Mouse (Mus musculus) hindbrain, embryonic 16.5 days (tissue): Measurements from ENCODE around the gene Hes2. TPM values are rescaled to one million over a fixed set of nuclear protein-coding genes. Genes with fewer than 3 reads are reported as not detected.
A peak's percentile ranks its signal among the peaks of the same experiment; 100 is the strongest.

Experiments
- ATAC-seq: fragments of 200-750 bp; cut with Nextera tagmentation; 2 replicates; pipeline ENCODE4 v1.8.0; 2017; ENCODE audit warnings: moderate TSS enrichment, moderate library complexity
- H3K27ac ChIP-seq: fragments of 300-500 bp; sonication (generic); 2 replicates; pipeline ENCODE4 v1.5.1; 2014; ENCODE audit warnings: low read depth, mild to moderate bottlenecking, control low read depth, low read length, moderate library complexity
- H3K27me3 ChIP-seq: fragments of 300-500 bp; sonication (generic); replicated peaks from 2 replicates; pipeline ENCODE4 v1.6.1; 2014; ENCODE audit warnings: low read length; ENCODE audit not compliant: control insufficient read depth, insufficient read depth
- H3K36me3 ChIP-seq: fragments of 300-500 bp; sonication (generic); 2 replicates; pipeline ENCODE4 v1.6.1; 2014; ENCODE audit warnings: mild to moderate bottlenecking, low read length, moderate library complexity, mixed read lengths; ENCODE audit not compliant: control insufficient read depth, insufficient read depth
- H3K4me1 ChIP-seq: fragments of 300-500 bp; sonication (generic); 2 replicates; pipeline ENCODE4 v1.6.1; 2014; ENCODE audit warnings: low read depth, low read length; ENCODE audit not compliant: control insufficient read depth, insufficient read depth
- H3K4me2 ChIP-seq: fragments of 300-500 bp; sonication (generic); 2 replicates; pipeline ENCODE4 v1.6.1; 2014; ENCODE audit warnings: mild to moderate bottlenecking, low read length, control low read depth, moderate library complexity
- H3K4me3 ChIP-seq: fragments of 300-500 bp; sonication (generic); 2 replicates; pipeline ENCODE4 v1.5.1; 2014; ENCODE audit warnings: mild to moderate bottlenecking, low read length, control low read depth, moderate library complexity
- H3K9ac ChIP-seq: fragments of 300-500 bp; sonication (generic); 2 replicates; pipeline ENCODE4 v1.6.1; 2014; ENCODE audit warnings: low read depth, mild to moderate bottlenecking, control low read depth, low read length, moderate library complexity
- H3K9me3 ChIP-seq: fragments of 300-500 bp; sonication (generic); 2 replicates; pipeline ENCODE4 v1.6.1; 2014; ENCODE audit warnings: mild to moderate bottlenecking, low read length, moderate library complexity; ENCODE audit not compliant: control insufficient read depth
- WGBS: fragments of 180-500 bp; shearing (Covaris S2); extraction: QIAGEN DNeasy Blood & Tissue Kit; methylation state at CpG from one replicate; pipeline ENCODE4 v1.1.7; 2014; 5-methylcytosine and 5-hydroxymethylcytosine counted together
- polyA plus RNA-seq: library from polyadenylated mRNA; unstranded; fragments of >200 nt; fragmentation: Nextera tagmentation; extraction: Ambion mirVana; gene quantifications from 2 replicates; pipeline ENCODE4 v1.2.1, GENCODE M21; 2015

Hes2 gene
- polyA plus RNA-seq, 1 experiment from 2014 or later, result not detected

GRCm38 (mm10) chr4:152138497-152139260, 20.0 kb upstream of the Hes2 start:
- Histone ChIP-seq H3K4me1 (peaks cover 10% of the 10 kb centered on the region), H3K4me3 (peak overlapping the region; percentile 46), H3K27me3 (peaks cover 19% of the 10 kb centered on the region), H3K9ac (peak overlapping the region; percentile 47), H3K27ac (no peak overlapping the region), H3K36me3 (no peaks in the 10 kb centered on the region), H3K4me2 (peak overlapping the region; percentile 77), H3K9me3 (no peaks in the 10 kb centered on the region)
- ATAC-seq, result peak; percentile 70
- WGBS, result 3% methylated on average over 45 of the region's 51 CpGs

GRCm38 (mm10) chr4:152140441-152140840, 18.2 kb upstream of the Hes2 start:
- H3K27ac ChIP-seq, result no peak overlapping the region
- peaks cover 10% of the 10 kb centered on the region for H3K27me3 ChIP-seq
- H3K9ac ChIP-seq, result no peak overlapping the region
- H3K4me3 ChIP-seq, result no peak overlapping the region
- no peaks in the 10 kb centered on the region for H3K9me3 ChIP-seq
- H3K4me1 ChIP-seq, result peaks cover 10% of the 10 kb centered on the region
- no peaks in the 10 kb centered on the region for H3K36me3 ChIP-seq
- WGBS, result 32% methylated on average over 6 of the region's 6 CpGs
- peak; percentile 14; the same call in 1 of the 2 replicates for ATAC-seq
- H3K4me2 ChIP-seq, result no peak overlapping the region

- H3K9me3 ChIP-seq, result no peaks in the 10 kb centered on the region
- H3K27me3 ChIP-seq, result peaks cover 10% of the 10 kb centered on the region
- H3K4me1 ChIP-seq, result peaks cover 10% of the 10 kb centered on the region
- H3K27ac ChIP-seq, result no peak overlapping the region
- no peak for ATAC-seq
- no peaks in the 10 kb centered on the region for H3K36me3 ChIP-seq
- WGBS, result 52% methylated on average over 8 of the region's 8 CpGs
- H3K9ac ChIP-seq, result no peak overlapping the region
- no peak overlapping the region for H3K4me3 ChIP-seq
- H3K4me2 ChIP-seq, result no peak overlapping the region
Measured at GRCm38 (mm10) chr4:152141521-152142135, 17.0 kb upstream of the Hes2 start.

GRCm38 (mm10) chr4:152143632-152144031, 15.0 kb upstream of the Hes2 start:
- Histone ChIP-seq H3K4me3 (no peak overlapping the region), H3K36me3 (no peaks in the 10 kb centered on the region), H3K27me3 (peaks cover 5% of the 10 kb centered on the region), H3K27ac (no peak overlapping the region), H3K4me2 (no peak overlapping the region), H3K4me1 (peaks cover 5% of the 10 kb centered on the region; the same call in 1 of the 2 replicates), H3K9me3 (no peaks in the 10 kb centered on the region), H3K9ac (no peak overlapping the region)
- 25% methylated on average over 1 of the region's 1 CpGs for WGBS
- no peak for ATAC-seq

GRCm38 (mm10) chr4:152145473-152145872, 13.2 kb upstream of the Hes2 start:
- Histone ChIP-seq H3K36me3 (no peaks in the 10 kb centered on the region), H3K27me3 (peaks cover 2% of the 10 kb centered on the region), H3K4me3 (no peak overlapping the region), H3K9ac (no peak overlapping the region), H3K4me1 (no peaks in the 10 kb centered on the region), H3K9me3 (no peaks in the 10 kb centered on the region), H3K4me2 (no peak overlapping the region), H3K27ac (no peak overlapping the region)
- no peak for ATAC-seq
- 65% methylated on average over 10 of the region's 10 CpGs for WGBS

- Histone ChIP-seq H3K4me3 (no peak overlapping the region), H3K4me1 (no peaks in the 10 kb centered on the region), H3K9me3 (no peaks in the 10 kb centered on the region), H3K4me2 (no peak overlapping the region), H3K9ac (no peak overlapping the region), H3K36me3 (no peaks in the 10 kb centered on the region), H3K27ac (no peak overlapping the region), H3K27me3 (peaks cover 9% of the 10 kb centered on the region)
- ATAC-seq, result no peak
- WGBS, result 63% methylated on average over 11 of the region's 11 CpGs
Measured at GRCm38 (mm10) chr4:152146033-152146827, 12.4 kb upstream of the Hes2 start.

- ATAC-seq, result no peak
- H3K4me1 ChIP-seq, result peaks cover 13% of the 10 kb centered on the region
- H3K9ac ChIP-seq, result no peak overlapping the region
- H3K27me3 ChIP-seq, result peaks cover 39% of the 10 kb centered on the region
- no peak overlapping the region for H3K4me3 ChIP-seq
- 73% methylated on average over 4 of the region's 4 CpGs for WGBS
- H3K4me2 ChIP-seq, result no peak overlapping the region
- no peaks in the 10 kb centered on the region for H3K36me3 ChIP-seq
- no peak overlapping the region for H3K27ac ChIP-seq
- H3K9me3 ChIP-seq, result no peaks in the 10 kb centered on the region
Measured at GRCm38 (mm10) chr4:152150546-152150945, 8.1 kb upstream of the Hes2 start.

GRCm38 (mm10) chr4:152151451-152151965, 7.2 kb upstream of the Hes2 start:
- 16% methylated on average over 7 of the region's 7 CpGs for whole genome bisulfite sequencing
- Histone ChIP-seq H3K4me1 (peaks cover 13% of the 10 kb centered on the region), H3K9ac (no peak overlapping the region), H3K36me3 (no peaks in the 10 kb centered on the region), H3K27ac (no peak overlapping the region), H3K27me3 (peaks cover 39% of the 10 kb centered on the region), H3K9me3 (no peaks in the 10 kb centered on the region), H3K4me3 (peak overlapping the region; percentile 30; the same call in 1 of the 2 replicates), H3K4me2 (peak overlapping the region; percentile 51)
- ATAC-seq, result no peak
